In the genomic region with DNA sequence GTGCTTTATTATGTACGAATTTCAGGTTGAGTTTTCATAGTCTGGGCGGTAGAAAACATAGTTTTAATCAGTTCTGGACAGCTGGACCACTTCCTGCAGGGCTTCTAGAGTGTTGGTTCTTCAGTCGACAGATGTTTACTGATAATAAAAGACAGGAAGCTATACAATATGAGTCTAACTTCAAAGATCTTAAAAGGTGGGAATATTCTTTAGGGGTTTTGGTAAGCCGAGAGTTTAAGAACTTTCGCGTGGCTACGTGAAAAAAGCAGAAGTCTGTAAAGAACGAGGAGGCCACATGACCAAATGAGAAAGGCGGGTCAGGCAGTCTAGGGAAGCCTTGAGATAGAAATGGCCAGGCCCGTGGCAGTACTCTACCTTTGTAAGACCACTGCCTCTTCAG, we compare ENCODE assay signal across 13 mouse cellular contexts. TPM values are rescaled to one million over a fixed set of nuclear protein-coding genes. Genes with fewer than 3 reads are reported as not detected.
DNase-seq lines count a peak whose midpoint lies in the region; ATAC-seq and TF ChIP-seq lines count a peak whose summit lies in the region.
"Had no signal": no experiment of that assay in that cellular context is flagged by ENCODE, and none has a peak within 500 bp of the region (broad histone marks: within the 10 kb centered on the region; RNA-seq: fewer than 3 reads in every experiment).

No protein-coding gene starts in this region.

- no peak overlapping the region for H3K4me3 ChIP-seq in hindbrain, embryonic 15.5 days
- H3K4me3 ChIP-seq in hindbrain, embryonic 16.5 days (ENCODE audit: low read length) = no peak overlapping the region
- no peak overlapping the region for H3K4me3 ChIP-seq in liver, embryonic 12.5 days
- no peak overlapping the region for H3K4me3 ChIP-seq in small intestine, adult 2 months (ENCODE audit: low read depth, low read length)
- H3K4me3 ChIP-seq: heart, embryonic 13.5 days; midbrain, embryonic 12.5 days; neural tube, embryonic 12.5 days had no signal

- TF ChIP-seq POLR2A in small intestine, adult 2 months (IDR thresholded peaks at IDR 0.05; ENCODE audit: low read depth, low read length) = no peak

- no peaks in the 10 kb centered on the region for H3K27me3 ChIP-seq in hindbrain, embryonic 15.5 days
- H3K27me3 ChIP-seq in hindbrain, embryonic 16.5 days (replicated peaks; ENCODE audit: control insufficient read depth, insufficient read depth, low read length) = no peaks in the 10 kb centered on the region
- no peaks in the 10 kb centered on the region for H3K27me3 ChIP-seq in liver, embryonic 12.5 days (replicated peaks)
- no peaks in the 10 kb centered on the region for H3K27me3 ChIP-seq in small intestine, adult 2 months (ENCODE audit: control insufficient read depth, insufficient read depth, low read length)
- H3K27me3 ChIP-seq: heart, embryonic 13.5 days; midbrain, embryonic 12.5 days; neural tube, embryonic 12.5 days had no signal

- 84% methylated on average over 10 of the region's 10 CpGs for WGBS in hindbrain, embryonic 15.5 days
- WGBS in hindbrain, embryonic 16.5 days = 86% methylated on average over 10 of the region's 10 CpGs
- 12% methylated on average over 10 of the region's 10 CpGs for WGBS in liver, embryonic 12.5 days (ENCODE audit: insufficient replicate concordance)
- 61% methylated on average over 10 of the region's 10 CpGs for WGBS in small intestine, adult 2 months

- TF ChIP-seq CTCF in small intestine, adult 2 months (IDR thresholded peaks at IDR 0.05; ENCODE audit: extremely low read depth, insufficient read length, insufficient replicate concordance, low read depth, low read length) = no peak

- H3K9me3 ChIP-seq in hindbrain, embryonic 15.5 days = no peaks in the 10 kb centered on the region
- H3K9me3 ChIP-seq in hindbrain, embryonic 16.5 days (ENCODE audit: control insufficient read depth, low read length) = no peaks in the 10 kb centered on the region
- no peaks in the 10 kb centered on the region for H3K9me3 ChIP-seq in liver, embryonic 12.5 days (replicated peaks)
- H3K9me3 ChIP-seq: heart, embryonic 13.5 days; midbrain, embryonic 12.5 days; neural tube, embryonic 12.5 days had no signal

- no peak overlapping the region for H3K9ac ChIP-seq in hindbrain, embryonic 15.5 days
- no peak overlapping the region for H3K9ac ChIP-seq in hindbrain, embryonic 16.5 days (ENCODE audit: low read depth, low read length)
- H3K9ac ChIP-seq in liver, embryonic 12.5 days = no peak overlapping the region
- H3K9ac ChIP-seq: heart, embryonic 13.5 days; midbrain, embryonic 12.5 days; neural tube, embryonic 12.5 days had no signal

- H3K4me1 ChIP-seq in hindbrain, embryonic 15.5 days (replicated peaks) = 0 out of 2 replicates have a peak, but pooled peaks cover 4% of the 10 kb centered on the region
- no peaks in the 10 kb centered on the region for H3K4me1 ChIP-seq in hindbrain, embryonic 16.5 days (ENCODE audit: control insufficient read depth, insufficient read depth, low read depth, low read length)
- H3K4me1 ChIP-seq in liver, embryonic 12.5 days = peaks cover 16% of the 10 kb centered on the region
- H3K4me1 ChIP-seq in small intestine, adult 2 months (ENCODE audit: control insufficient read depth, insufficient read depth, insufficient read length, low read length) = peaks cover 2% of the 10 kb centered on the region; the same call in 1 of the 2 replicates
- H3K4me1 ChIP-seq: midbrain, embryonic 12.5 days; neural tube, embryonic 12.5 days had no signal

- H3K27ac ChIP-seq in hindbrain, embryonic 15.5 days (replicated peaks) = 0 out of 2 replicates have a peak overlapping the region, but pooled peaks have one; percentile 30
- H3K27ac ChIP-seq in hindbrain, embryonic 16.5 days (ENCODE audit: low read depth, low read length) = no peak overlapping the region
- H3K27ac ChIP-seq in liver, embryonic 12.5 days = no peak overlapping the region
- 0 out of 2 replicates have a peak overlapping the region, but pooled peaks have one; percentile 21 for H3K27ac ChIP-seq in small intestine, adult 2 months (ENCODE audit: insufficient read depth, low read depth, low read length)
- H3K27ac ChIP-seq: heart, embryonic 13.5 days; midbrain, embryonic 12.5 days; neural tube, embryonic 12.5 days had no signal

- peak; percentile 28 for DNase-seq in lung, postnatal 36 days
- DNase-seq in lung, postnatal 25 days (ENCODE audit: low spot score) = no peak
- no peak for DNase-seq in heart, postnatal 14 days
- DNase-seq in frontal cortex, postnatal 25 days (ENCODE audit: low spot score in 2 of 2) = no peak
- DNase-seq: adrenal gland, postnatal 10 days; cerebellum, postnatal 36 days had no signal

- H3K4me2 ChIP-seq in hindbrain, embryonic 15.5 days = no peak overlapping the region
- H3K4me2 ChIP-seq in hindbrain, embryonic 16.5 days (ENCODE audit: low read length) = no peak overlapping the region
- H3K4me2 ChIP-seq in liver, embryonic 12.5 days = peak overlapping the region; percentile 15
- H3K4me2 ChIP-seq: heart, embryonic 13.5 days; midbrain, embryonic 12.5 days; neural tube, embryonic 12.5 days had no signal

- no peaks in the 10 kb centered on the region for H3K36me3 ChIP-seq in hindbrain, embryonic 15.5 days
- H3K36me3 ChIP-seq in hindbrain, embryonic 16.5 days (ENCODE audit: control insufficient read depth, insufficient read depth, low read length) = no peaks in the 10 kb centered on the region
- no peaks in the 10 kb centered on the region for H3K36me3 ChIP-seq in liver, embryonic 12.5 days
- H3K36me3 ChIP-seq in small intestine, adult 2 months (ENCODE audit: control insufficient read depth, insufficient read depth, low read length) = no peaks in the 10 kb centered on the region
- H3K36me3 ChIP-seq: heart, embryonic 13.5 days; midbrain, embryonic 12.5 days; neural tube, embryonic 12.5 days had no signal

- no peak for ATAC-seq in hindbrain, embryonic 15.5 days (ENCODE audit: low FRiP score, low read depth)
- no peak for ATAC-seq in hindbrain, embryonic 16.5 days
- ATAC-seq in liver, embryonic 12.5 days = peak; percentile 70

- intact Hi-C loops in heart, postnatal 14 days (cut with DNase I) = no loop called here

RNA-seq across cellular contexts. Expression of a gene that starts 29.5 kb away (rescaled TPM):
- polyA plus RNA-seq in hindbrain, embryonic 15.5 days (2015; fragmentation: Nextera tagmentation; extraction: Ambion mirVana) = 102 and 108 TPM in 2 replicates
- polyA plus RNA-seq in hindbrain, embryonic 16.5 days (2015; fragmentation: Nextera tagmentation; extraction: Ambion mirVana) = 87.4 and 111 TPM in 2 replicates
- polyA plus RNA-seq in liver, embryonic 12.5 days (2016; fragmentation: Nextera tagmentation; extraction: Ambion mirVana) = 57.6 and 62.7 TPM in 2 replicates
- 10.3 and 13.9 TPM in 2 replicates for polyA plus RNA-seq in small intestine, adult 2 months (2012; rRNA removed)
- 100 to 1,000 TPM; 257 to 301 TPM for total RNA-seq in heart, postnatal 14 days (2021)

Comparison
In these comparisons a context has a peak if more than half of its experiments do, and no peak if none do; other contexts are left out.
1. H3K27ac ChIP-seq: peak in hindbrain, embryonic 15.5 days (single experiment) and small intestine, adult 2 months (single experiment); none in hindbrain, embryonic 16.5 days (single experiment) and liver, embryonic 12.5 days (single experiment).